Mouse (Mus musculus) cerebellum, postnatal 4 days (tissue): ENCODE results near the gene Inpp4a.

Source experiments
- DNase-seq, 2 experiments: peaks; one replicate each; pipeline ENCODE4 v3.0.0; 2022; ENCODE audit warnings: low spot score in 2 of 2, mixed read lengths in 1 of 2

The Inpp4a gene

DNA sequence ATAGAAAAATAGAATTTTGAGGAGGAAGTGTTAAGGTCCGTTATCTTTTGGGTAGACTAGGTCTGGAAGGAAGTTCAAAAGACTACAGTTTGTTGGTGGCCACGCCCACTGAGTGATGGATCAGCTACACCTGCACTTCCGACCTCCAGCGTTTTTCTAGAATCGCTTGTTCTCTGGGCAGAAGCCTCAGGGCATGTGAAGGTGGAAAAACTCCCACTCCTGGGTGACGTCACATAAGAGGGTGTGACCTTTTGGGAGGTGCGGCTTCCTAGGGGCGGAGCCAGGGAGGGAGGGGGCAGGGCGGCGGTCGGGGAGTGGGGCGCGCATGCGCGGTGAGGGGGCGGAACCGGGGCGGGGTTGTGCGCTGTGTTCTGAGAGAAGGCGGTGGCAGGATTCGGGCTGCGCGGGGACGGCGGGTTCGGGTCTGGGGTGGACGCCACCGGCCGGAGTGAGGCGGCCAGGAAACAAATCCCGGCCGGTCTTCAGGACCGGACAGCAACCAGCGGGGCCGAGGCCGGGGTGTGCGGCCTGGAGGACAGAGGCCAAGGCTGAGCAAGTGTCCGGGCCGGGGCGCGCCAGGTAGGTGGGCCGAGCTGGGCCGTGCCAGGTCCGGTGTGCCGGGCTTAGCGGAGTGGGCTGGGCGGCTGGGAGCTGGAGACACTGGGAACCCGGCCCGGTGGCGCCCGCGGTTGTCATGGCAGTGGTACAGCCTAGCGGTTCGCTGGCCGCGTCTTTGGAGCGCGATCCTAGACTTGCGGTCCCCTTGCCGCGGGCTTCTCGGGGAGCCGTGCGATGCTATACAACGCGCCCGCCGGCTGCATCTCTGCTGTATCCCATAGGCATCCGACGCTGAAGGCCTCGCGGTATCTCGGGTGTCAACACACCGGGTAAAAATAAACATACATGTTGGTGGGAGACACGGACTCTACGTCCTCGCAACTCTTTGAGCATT lies at the start of gene Inpp4a:
Gene Inpp4a, plus strand, starts transcription at position 326 of the 952 bp plus-strand sequence.
- DNase-seq = peak; percentile 97

DNA sequence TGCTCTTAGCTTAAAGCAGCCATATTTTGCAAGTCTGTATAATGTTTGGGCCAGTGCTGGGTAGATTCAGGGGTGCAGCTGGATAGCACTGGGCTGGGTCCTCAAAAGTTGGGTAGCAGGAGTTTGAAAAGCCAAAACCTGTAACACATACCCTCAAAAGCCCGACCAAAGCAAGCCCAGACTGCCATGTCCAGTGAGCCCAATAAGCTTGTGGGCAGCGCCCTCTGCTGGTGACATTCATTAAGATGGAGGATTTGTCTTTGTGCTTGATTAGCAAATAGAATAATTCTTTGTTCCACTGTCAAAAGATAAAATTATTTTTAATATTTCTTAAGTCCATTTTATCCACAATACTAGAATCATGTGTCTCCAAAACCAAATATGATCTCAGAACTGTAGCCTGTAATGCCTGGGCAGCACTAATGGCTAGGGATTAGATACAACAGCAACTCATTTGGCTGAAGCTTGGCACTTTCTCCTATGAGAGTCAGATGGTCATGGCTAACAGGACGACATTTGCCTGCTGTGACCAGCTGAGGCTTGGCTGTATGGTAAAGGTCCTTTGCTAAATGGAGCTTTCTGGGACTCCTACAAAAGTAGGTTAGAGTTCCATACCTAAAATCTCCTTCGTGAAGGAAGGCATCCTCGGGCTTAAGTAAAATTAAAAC lies 48.9 kb upstream of the Inpp4a start:
- peak; percentile 85 to 91 for DNase-seq

DNA sequence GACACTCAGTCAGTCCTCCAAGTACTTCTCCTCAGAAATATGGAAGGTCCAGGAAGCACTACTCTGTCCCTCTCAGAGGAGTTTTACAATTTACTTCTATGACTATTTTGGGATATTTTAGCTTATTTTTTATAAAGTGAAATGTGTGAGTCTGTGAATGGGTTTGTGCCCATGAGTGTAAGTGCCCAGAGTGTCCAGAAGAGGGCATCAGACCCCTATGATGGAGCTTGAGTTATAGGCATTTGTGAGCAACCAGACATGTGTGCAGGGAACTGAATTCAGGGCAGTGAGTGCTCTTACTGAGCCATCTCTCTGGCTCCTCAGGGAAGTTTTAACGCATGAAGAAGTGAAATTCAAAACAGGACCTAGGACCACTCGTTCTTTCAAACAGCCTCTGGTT lies 41.2 kb upstream of the Inpp4a start:
- DNase-seq = no peak

DNA sequence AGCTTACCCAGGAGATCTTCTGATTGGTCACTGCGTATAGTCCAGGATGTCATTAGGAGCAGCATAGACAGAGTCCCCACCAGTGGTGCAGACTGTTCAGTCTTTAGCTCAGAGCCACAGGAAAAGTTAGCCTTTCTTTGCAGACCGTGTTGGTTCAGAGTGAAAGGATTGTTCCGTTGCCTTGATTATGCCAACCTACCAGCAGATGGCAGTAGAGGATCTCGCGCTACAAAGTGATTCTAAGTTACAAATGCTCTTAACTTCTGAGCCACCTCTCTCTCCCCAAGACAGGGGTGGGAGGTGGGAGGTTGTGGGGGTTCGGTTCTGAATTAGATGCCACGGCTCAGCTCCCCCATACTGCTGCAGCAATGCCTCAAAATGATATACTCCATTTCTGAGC lies 27.2 kb upstream of the Inpp4a start:
- peak; percentile 32 to 64 for DNase-seq

DNA sequence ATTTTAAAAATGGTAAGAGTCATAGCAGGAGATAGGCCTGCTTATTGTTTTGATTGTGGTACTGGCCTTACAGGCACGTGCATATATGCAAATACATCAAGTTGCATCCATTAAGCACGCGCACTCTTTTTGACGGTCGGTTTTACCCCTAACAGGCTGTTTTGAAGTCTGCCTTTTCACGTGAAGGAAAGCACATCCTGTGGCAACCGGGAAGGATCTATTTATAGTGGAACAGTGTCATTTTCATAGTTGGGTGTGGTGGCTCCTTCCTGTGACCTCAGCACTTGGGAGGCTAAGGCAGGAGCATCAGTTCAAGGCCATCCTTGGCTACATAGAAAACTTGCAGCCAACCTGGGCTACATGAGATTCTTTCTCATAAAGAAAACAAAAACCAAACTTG lies 13.1 kb upstream of the Inpp4a start:
- DNase-seq = no peak

DNA sequence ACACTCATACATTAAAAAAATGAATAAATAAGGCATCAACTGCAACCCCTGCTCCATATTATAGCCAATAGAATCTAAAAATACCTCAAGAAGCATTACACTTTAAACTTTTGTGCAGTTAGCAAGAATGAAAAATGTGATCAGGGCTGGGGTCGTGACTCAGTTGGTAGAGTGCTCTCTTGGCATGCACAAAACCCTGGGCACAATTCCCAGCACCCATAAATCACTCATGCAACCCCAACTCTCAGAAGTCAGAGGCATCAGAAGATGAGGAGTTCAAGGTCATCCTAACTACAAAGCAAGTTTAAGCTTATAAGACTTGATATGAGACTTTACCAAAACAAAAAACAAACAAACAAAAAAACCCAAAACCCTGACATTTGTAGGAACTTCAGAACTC lies 11.9 kb upstream of the Inpp4a start:
- DNase-seq = no peak

DNA sequence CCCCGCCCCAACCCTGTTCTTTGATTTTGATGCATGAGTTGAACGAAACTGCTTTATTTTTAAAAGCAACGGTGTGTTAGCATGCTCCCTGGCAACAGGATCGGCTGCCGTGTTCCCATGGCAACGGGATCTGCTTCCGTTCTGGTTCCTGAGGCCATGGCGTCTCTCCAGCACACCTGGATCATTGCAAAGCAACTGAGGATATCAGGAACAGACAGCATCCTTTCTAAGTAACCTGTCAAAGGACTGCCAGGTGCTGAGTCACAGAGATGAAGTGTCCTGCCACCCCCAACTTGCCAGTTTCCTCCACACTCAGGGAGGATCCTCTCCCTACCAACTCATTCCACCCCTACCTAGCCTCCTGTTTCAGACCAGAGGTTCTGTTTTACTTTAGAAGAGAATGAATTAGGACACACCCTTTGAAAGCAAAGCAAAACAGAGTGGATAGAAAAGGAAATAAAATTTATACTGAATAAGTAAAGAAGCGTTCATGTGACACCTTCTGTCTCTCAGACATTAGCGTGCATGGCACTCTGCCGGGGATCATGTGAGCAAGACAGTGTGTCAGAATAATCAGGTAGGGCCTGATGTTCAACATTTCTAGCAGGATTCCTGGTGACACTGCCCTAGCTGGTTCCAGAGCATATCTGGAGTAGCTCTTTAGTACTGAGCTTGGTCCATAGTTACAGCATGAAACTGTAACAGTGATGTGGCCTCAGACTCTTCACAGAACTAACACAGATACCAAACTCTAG lies 11.3 kb upstream of the Inpp4a start:
- DNase-seq = peak in 1 of 2 experiments; percentile 21

DNA sequence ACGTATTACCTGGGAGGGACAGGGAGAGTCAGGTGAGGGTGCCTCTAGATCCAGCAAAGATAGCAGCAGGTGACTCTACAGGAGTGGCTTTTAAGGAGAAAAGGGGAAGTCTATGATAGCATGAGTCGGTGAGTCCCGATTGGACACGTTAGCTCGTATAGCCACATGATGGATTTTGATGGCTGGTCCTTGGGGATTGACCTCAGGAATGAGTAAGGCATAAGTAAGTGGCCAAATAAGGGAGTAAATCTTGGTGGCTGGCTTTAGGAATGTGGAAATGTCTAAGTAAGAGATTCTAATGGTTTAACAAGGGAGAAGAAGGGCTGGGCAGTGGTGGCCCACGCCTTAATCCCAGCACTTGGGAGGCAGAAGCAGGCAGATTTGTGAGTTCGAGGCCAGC lies 10.7 kb upstream of the Inpp4a start:
- no peak for DNase-seq

DNA sequence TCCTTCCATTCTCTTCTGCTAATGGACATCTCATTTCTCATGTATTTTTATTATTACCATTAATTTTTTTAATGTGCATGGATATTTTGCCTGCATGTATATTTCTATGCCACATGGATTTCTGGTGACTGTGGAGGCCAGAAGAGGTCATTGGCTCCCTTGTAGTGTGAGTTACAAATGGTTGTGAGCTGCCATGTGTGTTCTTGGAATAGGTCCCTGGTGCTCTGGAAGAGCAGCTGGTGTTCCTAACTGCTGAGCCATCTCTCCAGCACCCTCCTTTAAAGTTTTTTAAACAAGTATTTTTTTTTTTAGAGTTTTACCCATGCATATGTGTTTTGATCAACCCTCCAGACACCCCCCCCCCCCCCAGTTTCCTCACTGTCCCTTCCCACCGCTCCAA lies 3.3 kb upstream of the Inpp4a start:
- DNase-seq = no peak

DNA sequence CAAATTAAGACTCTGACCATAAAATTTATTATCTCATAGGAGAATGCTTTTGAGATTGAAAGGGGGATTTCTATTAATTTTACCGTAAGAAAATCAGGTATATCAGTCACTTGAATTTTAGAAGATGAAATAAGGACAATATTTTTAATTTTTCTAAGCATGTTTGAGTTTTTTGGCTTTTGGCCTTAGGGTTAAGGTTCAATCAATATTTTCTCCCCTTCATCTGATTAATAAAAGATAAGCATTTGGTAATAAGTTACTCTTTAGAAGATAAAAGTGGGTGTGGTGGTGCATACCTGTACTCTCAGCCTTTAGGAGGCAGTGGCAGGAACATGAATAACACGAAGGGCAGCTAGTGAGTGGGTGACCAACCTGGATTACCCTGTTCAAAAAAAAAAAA lies 761 bp upstream of the Inpp4a start:
- DNase-seq = no peak

DNA sequence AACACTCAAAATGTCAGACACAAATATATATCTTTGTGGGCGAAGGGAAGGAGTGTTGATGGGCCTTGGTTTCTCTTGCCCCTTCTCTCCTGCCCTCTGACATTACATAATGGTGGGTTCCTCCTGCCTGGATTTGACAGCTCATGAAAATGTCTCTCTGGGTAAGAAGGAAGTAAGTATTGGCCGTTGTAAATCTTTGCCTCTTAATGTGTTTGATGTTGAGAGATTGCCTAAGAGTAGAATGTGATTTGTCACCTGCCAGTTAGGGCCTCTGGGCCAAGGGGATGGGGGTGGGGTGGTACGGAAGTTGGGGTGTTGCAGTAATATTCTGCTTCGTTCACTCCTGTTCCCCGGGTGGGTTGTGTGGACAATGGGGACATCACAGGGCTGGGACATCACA lies 985 bp downstream of the Inpp4a start:
- DNase-seq = no peak

DNA sequence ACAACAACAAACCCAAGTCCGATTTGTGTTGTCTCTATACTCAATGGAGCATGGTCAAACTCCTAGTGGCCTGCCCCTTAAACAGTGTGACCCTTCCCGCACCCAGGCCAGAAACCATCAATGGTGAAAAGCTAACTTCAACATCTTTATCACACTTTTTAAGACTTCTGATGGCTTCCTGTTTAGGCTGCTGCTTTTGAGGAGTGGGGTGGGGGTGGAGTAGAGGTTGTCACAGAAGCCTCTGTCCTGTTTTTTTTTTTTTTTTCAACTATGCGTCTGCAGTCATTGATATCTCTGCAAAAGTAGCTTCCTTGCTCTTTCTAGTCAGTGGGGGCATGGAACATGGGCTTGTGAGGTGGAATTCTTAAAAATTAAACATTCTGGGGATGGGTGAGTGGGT lies 3.1 kb downstream of the Inpp4a start:
- no peak for DNase-seq

DNA sequence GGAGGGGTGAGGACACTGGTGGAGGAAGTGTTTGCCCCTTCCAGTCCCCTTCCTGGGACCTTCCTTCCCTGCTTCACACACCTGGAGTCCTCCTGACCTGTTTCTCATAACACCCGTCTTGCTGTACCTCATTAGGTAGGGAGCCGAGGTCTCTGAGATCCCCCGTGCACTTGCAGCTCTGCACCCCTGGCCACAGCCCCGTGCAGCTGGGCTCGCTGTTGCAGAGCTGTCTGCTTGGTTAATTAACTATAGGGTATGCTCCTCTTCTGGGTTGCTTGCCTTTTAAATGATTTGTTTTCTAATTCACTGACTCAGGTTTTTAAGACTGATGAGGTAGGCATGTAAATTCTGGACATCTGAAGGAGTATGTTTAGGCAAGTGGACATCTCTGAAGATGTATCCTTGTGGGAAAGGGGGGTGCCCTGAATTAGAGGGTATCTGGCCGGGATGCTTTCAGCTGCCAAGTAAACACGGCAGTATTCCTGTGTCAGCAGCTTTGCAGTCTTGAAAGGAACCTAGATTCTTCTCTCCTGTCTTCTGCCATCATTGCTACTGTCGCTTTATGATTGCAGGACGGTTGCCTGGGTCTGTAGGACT lies 6.1 kb downstream of the Inpp4a start:
- DNase-seq = no peak

DNA sequence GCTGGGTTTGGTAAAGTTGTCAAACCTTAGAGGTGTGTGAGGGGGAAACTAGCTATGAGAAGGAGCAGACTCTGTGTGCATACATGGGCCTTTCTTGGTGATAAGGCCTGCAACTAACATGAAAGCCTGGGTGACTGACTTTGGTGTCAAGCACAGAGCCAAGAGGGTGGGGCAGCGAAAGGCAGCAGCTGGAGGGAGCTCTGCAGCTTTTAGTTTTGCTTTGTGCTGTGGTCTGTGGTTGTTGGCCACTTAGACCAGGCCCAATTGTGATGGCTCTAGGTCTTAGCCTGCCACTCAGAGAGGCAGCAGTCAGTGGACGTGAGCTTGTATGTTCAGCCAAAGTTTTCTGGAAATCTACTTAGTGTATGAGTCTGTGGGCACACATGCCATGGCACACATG lies 7.9 kb downstream of the Inpp4a start:
- no peak for DNase-seq

DNA sequence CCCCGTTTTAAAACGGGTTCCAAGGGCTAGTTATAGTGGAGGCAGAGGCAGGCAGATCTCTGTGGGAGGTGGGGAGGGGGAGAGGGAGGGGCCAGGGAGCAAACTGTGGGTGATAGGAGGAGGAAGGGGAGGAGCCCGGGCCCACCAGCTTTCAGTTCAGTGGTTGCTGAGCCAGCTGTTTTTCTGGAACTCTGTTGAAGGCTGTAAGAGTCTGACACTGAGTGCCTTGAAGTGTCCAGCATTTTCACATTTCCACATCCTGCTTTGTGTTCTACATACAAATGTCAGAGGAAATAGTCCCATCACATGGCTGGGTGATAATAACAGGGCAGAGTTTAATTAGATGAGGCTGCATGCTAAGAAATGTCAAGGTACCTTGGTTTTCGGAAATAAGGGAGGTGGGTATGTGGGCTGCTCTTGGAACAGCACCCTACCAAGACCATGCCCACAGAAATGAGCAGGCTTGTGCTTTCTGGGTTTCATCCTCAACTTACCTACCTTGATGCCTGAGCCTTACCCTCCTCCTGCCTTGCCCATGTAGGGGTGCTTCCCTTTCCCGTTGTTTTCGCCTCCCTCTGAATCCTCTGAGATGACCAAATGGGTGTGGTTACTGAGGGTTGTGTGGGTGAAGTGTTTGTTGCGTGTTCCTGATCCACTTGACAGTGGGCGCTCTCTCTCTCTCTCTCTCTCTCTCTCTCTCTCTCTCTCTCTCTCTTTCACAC lies 8.5 kb downstream of the Inpp4a start:
- no peak for DNase-seq

DNA sequence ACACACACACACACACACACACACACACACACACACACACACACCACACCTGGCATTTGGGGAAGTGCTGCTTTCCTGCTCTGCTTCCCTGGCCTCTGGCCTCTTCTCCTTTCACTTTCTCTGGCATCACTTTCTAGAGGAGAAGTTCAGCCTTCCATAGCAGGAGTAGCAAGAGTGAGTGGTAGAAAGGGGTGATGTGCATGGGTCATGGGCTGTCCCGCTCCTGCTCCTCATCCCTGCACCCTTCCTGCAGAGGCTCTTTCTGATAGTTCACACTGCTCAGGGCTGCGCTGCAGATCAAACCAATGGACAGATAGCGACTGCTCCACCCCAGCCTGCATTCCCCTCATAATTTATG lies 9.1 kb downstream of the Inpp4a start:
- DNase-seq = no peak

DNA sequence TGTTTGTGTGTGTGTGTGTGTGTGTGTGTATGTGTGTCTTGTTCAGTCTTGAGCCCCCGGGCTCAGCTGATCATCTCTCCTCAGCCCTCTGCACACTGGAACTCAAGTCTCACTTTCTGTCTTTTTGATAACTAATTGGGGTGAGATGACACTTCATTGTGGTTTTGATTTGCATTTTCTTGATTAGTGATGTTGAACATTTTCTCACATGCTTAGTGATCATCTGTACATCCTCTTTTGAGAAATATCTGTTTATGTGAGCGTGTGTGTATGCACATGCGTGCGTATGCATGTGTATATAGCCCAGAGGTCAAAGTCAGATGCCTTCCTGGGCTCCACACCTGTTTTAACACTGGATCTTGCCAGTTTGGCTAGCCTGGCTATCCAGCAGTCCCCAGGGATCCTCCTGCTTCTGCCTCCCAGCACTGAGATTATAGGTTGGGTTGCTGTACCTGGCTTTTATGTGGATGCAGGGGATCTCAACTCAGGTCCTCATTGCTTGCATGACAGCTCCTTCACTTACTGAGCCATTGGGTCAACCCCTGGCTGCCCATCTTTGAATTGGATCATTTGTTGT lies 10.4 kb downstream of the Inpp4a start:
- DNase-seq = no peak

DNA sequence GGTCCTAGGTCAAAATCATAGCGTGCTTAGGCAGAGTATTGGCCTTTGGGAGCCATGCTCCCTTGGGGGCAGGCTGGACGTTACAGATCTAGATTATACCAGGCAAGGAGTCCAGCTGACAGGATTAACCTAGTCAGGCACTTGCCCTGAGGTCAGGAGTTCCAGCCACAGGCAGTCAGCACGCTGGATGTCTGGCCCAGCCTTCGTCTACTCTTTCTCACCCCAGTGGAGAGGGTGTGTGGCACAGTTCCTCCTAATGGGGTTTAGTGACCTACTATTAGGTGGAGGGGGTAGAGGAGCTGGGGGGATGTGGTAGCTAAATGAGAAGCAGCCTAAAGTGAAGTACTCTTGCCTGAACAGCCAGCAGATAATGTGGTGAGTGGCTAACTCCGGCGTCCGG lies 14.7 kb downstream of the Inpp4a start:
- DNase-seq = no peak

DNA sequence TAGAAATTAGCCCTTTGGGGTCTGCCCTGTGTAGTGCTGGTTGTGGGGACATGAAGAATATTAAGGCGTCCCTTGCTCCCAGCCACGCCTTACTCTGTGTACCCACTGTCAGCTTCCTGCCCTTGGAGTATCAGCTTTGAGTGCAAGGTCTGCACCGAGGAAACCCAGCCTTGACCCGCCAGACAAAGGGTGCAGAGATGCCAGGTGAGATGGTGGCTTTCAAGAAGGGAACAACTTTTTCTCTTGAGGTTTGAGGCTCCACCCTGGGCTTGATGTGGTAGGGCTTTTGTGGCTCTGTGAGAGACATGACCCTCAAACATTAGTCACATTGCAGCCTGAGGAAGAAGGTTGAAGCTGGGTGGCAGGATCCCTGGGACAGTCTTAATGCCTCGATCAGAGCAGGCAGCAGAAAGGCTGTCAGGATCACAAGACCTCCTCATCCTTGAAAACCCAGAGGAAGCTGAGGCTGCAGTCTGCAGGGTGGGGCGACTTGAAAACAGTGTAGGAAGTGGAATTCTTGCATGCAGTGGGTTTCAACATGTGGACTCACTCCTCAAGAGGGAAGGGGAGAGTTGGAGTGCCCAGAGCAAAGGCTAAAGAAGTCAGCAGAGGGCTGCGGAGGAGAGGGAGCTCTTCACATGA lies 18.1 kb downstream of the Inpp4a start:
- DNase-seq = no peak

DNA sequence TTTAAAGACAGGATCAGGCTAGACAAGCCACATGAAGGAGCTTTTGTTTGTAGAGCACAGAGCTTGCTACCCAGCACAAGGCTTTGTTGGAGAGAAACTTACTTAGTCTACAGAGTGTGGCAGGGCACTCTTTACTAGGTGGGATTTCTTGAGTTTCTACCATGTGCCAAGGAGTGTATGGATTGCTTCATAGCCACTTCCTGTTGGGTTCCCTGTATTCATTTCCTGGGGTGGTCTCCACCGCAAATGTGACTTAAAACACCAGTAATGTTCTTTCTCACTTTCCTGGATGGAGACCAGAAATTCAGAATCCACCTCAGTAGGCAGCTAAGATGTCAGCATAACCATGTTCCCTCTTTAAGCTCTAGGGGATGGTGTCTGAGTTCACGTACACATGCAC lies 18.9 kb downstream of the Inpp4a start:
- DNase-seq = no peak

DNA sequence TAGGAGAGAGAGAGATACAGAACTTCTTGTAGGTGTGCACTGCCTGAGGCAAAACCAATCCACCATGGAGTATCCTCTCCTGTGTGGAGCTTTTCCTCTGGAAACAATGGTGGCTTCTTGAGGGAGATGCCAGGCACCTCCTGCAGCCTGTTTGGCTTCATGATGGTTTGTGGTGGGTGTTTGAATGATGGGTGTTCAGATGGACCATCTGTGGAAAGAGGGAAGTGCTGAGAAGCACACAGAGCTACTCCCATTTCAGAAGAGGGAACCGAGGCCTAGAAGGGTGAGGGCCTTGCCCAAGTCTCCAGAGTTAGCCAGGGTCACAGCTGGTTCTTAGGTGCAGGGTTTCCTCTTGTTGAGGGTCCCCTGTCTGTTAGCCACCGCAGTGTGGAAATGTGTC lies 23.0 kb downstream of the Inpp4a start:
- DNase-seq = no peak
